Mouse (Mus musculus) kidney, adult 2 months (tissue): ENCODE data around the gene Ap2b1. TPM values are rescaled to one million over a fixed set of nuclear protein-coding genes. Genes with fewer than 3 reads are reported as not detected.

ENCODE experiments used
- DNase-seq: peaks from one replicate; pipeline ENCODE4 v3.0.0; 2021
- H3K27ac ChIP-seq: fragments of 200-500 bp; 2 replicates; pipeline ENCODE4 v1.5.1; 2012; ENCODE audit warnings: low read depth, low read length, control low read depth, inconsistent platforms; ENCODE audit not compliant: insufficient read depth
- H3K27me3 ChIP-seq: fragments of 200-500 bp; replicated peaks from 2 replicates; pipeline ENCODE4 v1.6.1; 2012; ENCODE audit warnings: mild to moderate bottlenecking, moderate library complexity, low read length, inconsistent platforms; ENCODE audit not compliant: control insufficient read depth, insufficient read depth
- H3K36me3 ChIP-seq: fragments of 200-500 bp; 2 replicates; pipeline ENCODE4 v1.6.1; 2012; ENCODE audit warnings: mild to moderate bottlenecking, moderate library complexity, low read length, inconsistent platforms; ENCODE audit not compliant: control insufficient read depth, insufficient read depth
- H3K4me1 ChIP-seq: fragments of 200-500 bp; 2 replicates; pipeline ENCODE4 v1.6.1; 2011; ENCODE audit warnings: low read length; ENCODE audit not compliant: control insufficient read depth, insufficient read depth
- H3K4me3 ChIP-seq: fragments of 200-500 bp; 2 replicates; pipeline ENCODE4 v1.5.1; 2011; ENCODE audit warnings: mild to moderate bottlenecking, low read depth, low read length, control low read depth; ENCODE audit not compliant: insufficient read depth
- CTCF ChIP-seq: fragments of 200-500 bp; conservative IDR thresholded peaks from 2 replicates; pipeline ENCODE4 v1.5.1; 2011; ENCODE audit warnings: low read depth, mild to moderate bottlenecking, control low read depth, low read length, moderate library complexity, mixed read lengths; ENCODE audit not compliant: insufficient read depth, insufficient read length
- POLR2A ChIP-seq: fragments of 200-500 bp; IDR thresholded peaks from one replicate; pipeline ENCODE4 v1.6.1; 2011; ENCODE audit warnings: low read depth, low read length, control low read depth
- WGBS: fragments of 180-500 bp; shearing (Covaris S2); methylation state at CpG from one replicate; pipeline ENCODE4 v1.1.7; 2018; 5-methylcytosine and 5-hydroxymethylcytosine counted together
- polyA plus RNA-seq: library from polyadenylated mRNA; depleted of rRNA; stranded (reverse); fragments of >200 nt; gene quantifications from 2 replicates; pipeline ENCODE4 v1.2.3, GENCODE M21; 2012

The Ap2b1 gene
- polyA plus RNA-seq, 1 experiment, result 37.4 TPM

- DNase-seq, result peak; percentile 82
Measured at GRCm38 (mm10) chr11:83442596-83443267, 143.9 kb downstream of the Ap2b1 start.

GRCm38 (mm10) chr11:83443824-83444223 is 145.0 kb downstream of the Ap2b1 start:
- no peaks in the 10 kb centered on the region for H3K36me3 ChIP-seq
- H3K4me3 ChIP-seq, result no peak overlapping the region
- H3K27me3 ChIP-seq, result no peaks in the 10 kb centered on the region
- WGBS, result 14% methylated on average over 7 of the region's 7 CpGs
- no peak overlapping the region for H3K27ac ChIP-seq
- DNase-seq, result no peak
- H3K4me1 ChIP-seq, result 0 out of 2 replicates have a peak, but pooled peaks cover 1% of the 10 kb centered on the region
- no peak for TF ChIP-seq CTCF
- no peak for TF ChIP-seq POLR2A

More at GRCm38 (mm10) chr11:83442596-83443267, 143.9 kb downstream of the Ap2b1 start:
- Histone ChIP-seq H3K4me3 (no peak overlapping the region), H3K27me3 (no peaks in the 10 kb centered on the region), H3K36me3 (no peaks in the 10 kb centered on the region), H3K27ac (no peak overlapping the region), H3K4me1 (no peaks in the 10 kb centered on the region)
- 14% methylated on average over 29 of the region's 29 CpGs for WGBS
- no peak for TF ChIP-seq POLR2A
- peak; percentile 72 for TF ChIP-seq CTCF

- 39% methylated on average over 19 of the region's 19 CpGs for WGBS
- no peak for TF ChIP-seq CTCF
- TF ChIP-seq POLR2A, result no peak
- Histone ChIP-seq H3K4me3 (no peak overlapping the region), H3K4me1 (peaks cover 9% of the 10 kb centered on the region; the same call in 1 of the 2 replicates), H3K27ac (no peak overlapping the region), H3K36me3 (no peaks in the 10 kb centered on the region), H3K27me3 (no peaks in the 10 kb centered on the region)
- DNase-seq, result no peak
Measured at GRCm38 (mm10) chr11:83445001-83445400, 146.2 kb downstream of the Ap2b1 start.

- no peaks in the 10 kb centered on the region for H3K36me3 ChIP-seq
- DNase-seq, result no peak
- H3K27ac ChIP-seq, result 0 out of 2 replicates have a peak overlapping the region, but pooled peaks have one; percentile 10
- H3K4me1 ChIP-seq, result peaks cover 9% of the 10 kb centered on the region; the same call in 1 of the 2 replicates
- no peaks in the 10 kb centered on the region for H3K27me3 ChIP-seq
- 80% methylated on average over 10 of the region's 10 CpGs for WGBS
- H3K4me3 ChIP-seq, result no peak overlapping the region
- no peak for TF ChIP-seq POLR2A
- TF ChIP-seq CTCF, result no peak
Measured at GRCm38 (mm10) chr11:83447612-83448011, 148.8 kb downstream of the Ap2b1 start.

- H3K4me1 ChIP-seq, result peaks cover 9% of the 10 kb centered on the region; the same call in 1 of the 2 replicates
- H3K4me3 ChIP-seq, result no peak overlapping the region
- 48% methylated on average over 16 of the region's 16 CpGs for WGBS
- H3K27ac ChIP-seq, result peak overlapping the region; percentile 10; the same call in 1 of the 2 replicates
- no peaks in the 10 kb centered on the region for H3K27me3 ChIP-seq
- TF ChIP-seq CTCF, result no peak
- TF ChIP-seq POLR2A, result no peak
- peak; percentile 63 for DNase-seq
- H3K36me3 ChIP-seq, result no peaks in the 10 kb centered on the region
Measured at GRCm38 (mm10) chr11:83448021-83448926, 149.4 kb downstream of the Ap2b1 start.

GRCm38 (mm10) chr11:83448927-83449236 is 150.1 kb downstream of the Ap2b1 start:
- TF ChIP-seq POLR2A, result no peak
- no peak for TF ChIP-seq CTCF
- no peaks in the 10 kb centered on the region for H3K36me3 ChIP-seq
- no peaks in the 10 kb centered on the region for H3K27me3 ChIP-seq
- no peak overlapping the region for H3K27ac ChIP-seq
- H3K4me1 ChIP-seq, result peaks cover 9% of the 10 kb centered on the region; the same call in 1 of the 2 replicates
- H3K4me3 ChIP-seq, result no peak overlapping the region
- peak; percentile 53 for DNase-seq

- Histone ChIP-seq H3K4me1 (peaks cover 9% of the 10 kb centered on the region; the same call in 1 of the 2 replicates), H3K27me3 (no peaks in the 10 kb centered on the region), H3K36me3 (no peaks in the 10 kb centered on the region), H3K27ac (no peak overlapping the region), H3K4me3 (no peak overlapping the region)
- DNase-seq, result no peak
- WGBS, result 28% methylated on average over 4 of the region's 4 CpGs
- no peak for TF ChIP-seq POLR2A
- no peak for TF ChIP-seq CTCF
Measured at GRCm38 (mm10) chr11:83449298-83449697, 150.5 kb downstream of the Ap2b1 start.
